Mouse (Mus musculus): ENCODE data around the gene Sox13.

The Sox13 gene

GRCm38 (mm10) chr1:133400014-133400725, 24.0 kb downstream of the Sox13 start:
- peak in 1 of 2 experiments; percentile 34 for DNase-seq (ENCODE audit: low spot score in 2 of 2)

GRCm38 (mm10) chr1:133397483-133398237, 26.5 kb downstream of the Sox13 start:
- no peak for DNase-seq (ENCODE audit: low spot score in 2 of 2)

- DNase-seq (ENCODE audit: low spot score in 2 of 2), result no peak
These were observed 27.1 kb downstream of the Sox13 start for GRCm38 (mm10) chr1:133397094-133397482.

GRCm38 (mm10) chr1:133396693-133397092, 27.5 kb downstream of the Sox13 start:
- no peak for DNase-seq (ENCODE audit: low spot score in 2 of 2)

GRCm38 (mm10) chr1:133394702-133395101, 29.5 kb downstream of the Sox13 start:
- no peak for DNase-seq (ENCODE audit: low spot score in 2 of 2)

GRCm38 (mm10) chr1:133387539-133388268, 36.5 kb downstream of the Sox13 start:
- no peak for DNase-seq (ENCODE audit: low spot score in 2 of 2)

- no peak for DNase-seq (ENCODE audit: low spot score in 2 of 2)
These were observed 38.0 kb downstream of the Sox13 start for GRCm38 (mm10) chr1:133386209-133386608.

GRCm38 (mm10) chr1:133385506-133385905, 38.7 kb downstream of the Sox13 start:
- DNase-seq (ENCODE audit: low spot score in 2 of 2), result peak; percentile 78 to 90

- no peak for DNase-seq (ENCODE audit: low spot score in 2 of 2)
These were observed 40.9 kb downstream of the Sox13 start for GRCm38 (mm10) chr1:133383157-133383783.

GRCm38 (mm10) chr1:133382552-133383155, 41.5 kb downstream of the Sox13 start:
- no peak for DNase-seq (ENCODE audit: low spot score in 2 of 2)

- peak in 1 of 2 experiments; percentile 32 for DNase-seq (ENCODE audit: low spot score in 2 of 2)
These were observed 42.2 kb downstream of the Sox13 start for GRCm38 (mm10) chr1:133382008-133382407.

GRCm38 (mm10) chr1:133380347-133381065, 43.7 kb downstream of the Sox13 start:
- peak in 1 of 2 experiments; percentile 52 for DNase-seq (ENCODE audit: low spot score in 2 of 2)

- DNase-seq (ENCODE audit: low spot score in 2 of 2), result no peak
These were observed 44.2 kb downstream of the Sox13 start for GRCm38 (mm10) chr1:133379986-133380320.

GRCm38 (mm10) chr1:133379254-133379985, 44.8 kb downstream of the Sox13 start:
- no peak for DNase-seq (ENCODE audit: low spot score in 2 of 2)

GRCm38 (mm10) chr1:133377547-133377946, 46.6 kb downstream of the Sox13 start:
- DNase-seq (ENCODE audit: low spot score in 2 of 2), result no peak

GRCm38 (mm10) chr1:133375696-133376346, 48.4 kb downstream of the Sox13 start:
- DNase-seq (ENCODE audit: low spot score in 2 of 2), result no peak

- no peak for DNase-seq (ENCODE audit: low spot score in 2 of 2)
These were observed 52.1 kb downstream of the Sox13 start for GRCm38 (mm10) chr1:133372113-133372512.

GRCm38 (mm10) chr1:133371431-133371830, 52.7 kb downstream of the Sox13 start:
- DNase-seq (ENCODE audit: low spot score in 2 of 2), result no peak

GRCm38 (mm10) chr1:133370352-133370751, 53.8 kb downstream of the Sox13 start:
- DNase-seq (ENCODE audit: low spot score in 2 of 2), result no peak

- no peak for DNase-seq (ENCODE audit: low spot score in 2 of 2)
These were observed 55.5 kb downstream of the Sox13 start for GRCm38 (mm10) chr1:133368644-133369043.
